Comparison of ENCODE assay signal across 9 mouse cellular contexts in genomic region chr14:24911621-24912020, GRCm38 (mm10).
DNase-seq lines count a peak whose midpoint lies in the region; ATAC-seq and TF ChIP-seq lines count a peak whose summit lies in the region.
"Had no signal": no experiment of that assay in that cellular context is flagged by ENCODE, and none has a peak within 500 bp of the region (broad histone marks: within the 10 kb centered on the region; RNA-seq: fewer than 3 reads in every experiment).

No protein-coding gene starts in this region.

- H3K4me2 ChIP-seq in hindbrain, embryonic 13.5 days: no peak overlapping the region
- no peak overlapping the region for H3K4me2 ChIP-seq in intestine, embryonic 15.5 days (replicated peaks)
- no peak overlapping the region for H3K4me2 ChIP-seq in limb, embryonic 12.5 days
- H3K4me2 ChIP-seq in midbrain, embryonic 11.5 days: no peak overlapping the region

- peak overlapping the region; percentile 35; the same call in 1 of the 2 replicates for H3K27ac ChIP-seq in hindbrain, embryonic 10.5 days
- no peak overlapping the region for H3K27ac ChIP-seq in hindbrain, embryonic 13.5 days
- no peak overlapping the region for H3K27ac ChIP-seq in cerebellum, adult 2 months (ENCODE audit: insufficient read depth, low read length)
- 0 out of 2 replicates have a peak overlapping the region, but pooled peaks have one; percentile 60 for H3K27ac ChIP-seq in intestine, embryonic 15.5 days
- 0 out of 2 replicates have a peak overlapping the region, but pooled peaks have one; percentile 17 for H3K27ac ChIP-seq in limb, embryonic 12.5 days
- H3K27ac ChIP-seq in midbrain, embryonic 11.5 days (ENCODE audit: low read depth, low read length): no peak overlapping the region

- TF ChIP-seq CTCF in cerebellum, adult 2 months (IDR thresholded peaks at IDR 0.05; ENCODE audit: borderline replicate concordance, insufficient read depth, low read depth, low read length): no peak

- no peak for ATAC-seq in hindbrain, embryonic 13.5 days (ENCODE audit: low FRiP score)
- ATAC-seq in intestine, embryonic 15.5 days: peak; percentile 41; the same call in 1 of the 2 replicates
- no peak for ATAC-seq in limb, embryonic 12.5 days (ENCODE audit: insufficient number of reproducible peaks, insufficient read depth, low FRiP score, low TSS enrichment, low read depth)
- ATAC-seq in midbrain, embryonic 11.5 days (ENCODE audit: low FRiP score): no peak
- ATAC-seq: Patski had no signal

- peaks cover 14% of the 10 kb centered on the region; the same call in 1 of the 2 replicates for H3K27me3 ChIP-seq in hindbrain, embryonic 10.5 days (ENCODE audit: insufficient read depth, poor library complexity, severe bottlenecking)
- 0 out of 2 replicates have a peak, but pooled peaks cover 4% of the 10 kb centered on the region for H3K27me3 ChIP-seq in hindbrain, embryonic 13.5 days
- H3K27me3 ChIP-seq in cerebellum, adult 2 months (ENCODE audit: control insufficient read depth, insufficient read depth, low read length): no peaks in the 10 kb centered on the region
- H3K27me3 ChIP-seq in intestine, embryonic 15.5 days (replicated peaks): no peaks in the 10 kb centered on the region
- no peaks in the 10 kb centered on the region for H3K27me3 ChIP-seq in limb, embryonic 12.5 days
- no peaks in the 10 kb centered on the region for H3K27me3 ChIP-seq in midbrain, embryonic 11.5 days (ENCODE audit: control insufficient read depth, insufficient read depth, low read length)
- H3K27me3 ChIP-seq: Patski had no signal

- no peak overlapping the region for H3K4me3 ChIP-seq in hindbrain, embryonic 10.5 days
- H3K4me3 ChIP-seq in hindbrain, embryonic 13.5 days: no peak overlapping the region
- no peak overlapping the region for H3K4me3 ChIP-seq in cerebellum, adult 2 months (replicated peaks; ENCODE audit: insufficient read depth, low read depth, low read length)
- no peak overlapping the region for H3K4me3 ChIP-seq in intestine, embryonic 15.5 days (replicated peaks)
- no peak overlapping the region for H3K4me3 ChIP-seq in limb, embryonic 12.5 days (replicated peaks)
- H3K4me3 ChIP-seq in midbrain, embryonic 11.5 days (ENCODE audit: low read depth, low read length): no peak overlapping the region

- no peak overlapping the region for H3K9ac ChIP-seq in hindbrain, embryonic 13.5 days
- no peak overlapping the region for H3K9ac ChIP-seq in intestine, embryonic 15.5 days
- H3K9ac ChIP-seq in limb, embryonic 12.5 days (replicated peaks): no peak overlapping the region
- no peak overlapping the region for H3K9ac ChIP-seq in midbrain, embryonic 11.5 days (ENCODE audit: low read length)

- WGBS in hindbrain, embryonic 10.5 days: 91% methylated on average over 6 of the region's 6 CpGs
- 80% methylated on average over 6 of the region's 6 CpGs for WGBS in hindbrain, embryonic 13.5 days
- WGBS in cerebellum, adult 2 months: 50% methylated on average over 6 of the region's 6 CpGs
- 62% methylated on average over 6 of the region's 6 CpGs for WGBS in intestine, embryonic 15.5 days
- WGBS in limb, embryonic 12.5 days: 69% methylated on average over 6 of the region's 6 CpGs
- 88% methylated on average over 6 of the region's 6 CpGs for WGBS in midbrain, embryonic 11.5 days

- peaks cover 19% of the 10 kb centered on the region for H3K4me1 ChIP-seq in hindbrain, embryonic 10.5 days (replicated peaks)
- peaks cover 13% of the 10 kb centered on the region for H3K4me1 ChIP-seq in hindbrain, embryonic 13.5 days (replicated peaks)
- H3K4me1 ChIP-seq in cerebellum, adult 2 months (ENCODE audit: control insufficient read depth, insufficient read depth, low read length): peaks cover 8% of the 10 kb centered on the region
- H3K4me1 ChIP-seq in intestine, embryonic 15.5 days (replicated peaks): no peaks in the 10 kb centered on the region
- H3K4me1 ChIP-seq in limb, embryonic 12.5 days (replicated peaks): peaks cover 25% of the 10 kb centered on the region
- peaks cover 3% of the 10 kb centered on the region; the same call in 1 of the 2 replicates for H3K4me1 ChIP-seq in midbrain, embryonic 11.5 days (ENCODE audit: control insufficient read depth, insufficient read depth, low read length)

- no peak for DNase-seq in hindbrain, embryonic 10.5 days (ENCODE audit: low spot score)
- peak; percentile 30 to 45 for DNase-seq in cerebellum, adult 2 months
- DNase-seq in T-cell, adult 2 months (ENCODE audit: low spot score): no peak
- no peak for DNase-seq in urinary bladder, postnatal 4 days (ENCODE audit: low spot score in 2 of 2)
- DNase-seq in midbrain, embryonic 11.5 days (ENCODE audit: low spot score, missing footprints): no peak

- no peaks in the 10 kb centered on the region for H3K9me3 ChIP-seq in hindbrain, embryonic 10.5 days
- H3K9me3 ChIP-seq in hindbrain, embryonic 13.5 days: no peaks in the 10 kb centered on the region
- no peaks in the 10 kb centered on the region for H3K9me3 ChIP-seq in intestine, embryonic 15.5 days
- no peaks in the 10 kb centered on the region for H3K9me3 ChIP-seq in limb, embryonic 12.5 days
- no peaks in the 10 kb centered on the region for H3K9me3 ChIP-seq in midbrain, embryonic 11.5 days (ENCODE audit: control insufficient read depth, low read length)

- no peaks in the 10 kb centered on the region for H3K36me3 ChIP-seq in hindbrain, embryonic 10.5 days
- no peaks in the 10 kb centered on the region for H3K36me3 ChIP-seq in hindbrain, embryonic 13.5 days
- H3K36me3 ChIP-seq in intestine, embryonic 15.5 days: no peaks in the 10 kb centered on the region
- H3K36me3 ChIP-seq in limb, embryonic 12.5 days: no peaks in the 10 kb centered on the region
- no peaks in the 10 kb centered on the region for H3K36me3 ChIP-seq in midbrain, embryonic 11.5 days (ENCODE audit: control insufficient read depth, insufficient read depth, low read length)

- no peak for TF ChIP-seq POLR2A in cerebellum, adult 2 months (IDR thresholded peaks at IDR 0.05; ENCODE audit: borderline replicate concordance, insufficient read depth, low read length)

Comparison
In these comparisons a context has a peak if more than half of its experiments do, and no peak if none do; other contexts are left out.
1. H3K27ac ChIP-seq: peak in hindbrain, embryonic 10.5 days (single experiment), intestine, embryonic 15.5 days (single experiment) and limb, embryonic 12.5 days (single experiment); none in hindbrain, embryonic 13.5 days (single experiment), cerebellum, adult 2 months (single experiment) and midbrain, embryonic 11.5 days (single experiment).
2. DNase-seq: peak in cerebellum, adult 2 months (2 of 2); none in hindbrain, embryonic 10.5 days (single experiment), T-cell, adult 2 months (single experiment), urinary bladder, postnatal 4 days (0 of 2) and midbrain, embryonic 11.5 days (single experiment).